Mouse (Mus musculus) forebrain, embryonic 11.5 days (tissue): ENCODE data around the gene Dars. TPM values are rescaled to one million over a fixed set of nuclear protein-coding genes. Genes with fewer than 3 reads are reported as not detected.
"Not testable (repeated sequence)": the region's sequence is repeated elsewhere in the genome, so short reads cannot be mapped to it uniquely, and the experiment has no call there.

Source experiments
- ATAC-seq: fragments of 200-750 bp; cut with Nextera tagmentation; replicated peaks from 2 replicates; pipeline ENCODE4 v1.8.0; 2017; ENCODE audit warnings: moderate TSS enrichment; ENCODE audit not compliant: low FRiP score
- DNase-seq: peaks from one replicate; pipeline ENCODE4 v3.0.0-alpha.2; 2017; ENCODE audit warnings: low spot score
- H3K27ac ChIP-seq: fragments of 300-500 bp; sonication (generic); 2 replicates; pipeline ENCODE4 v1.5.1; 2014; ENCODE audit warnings: low read depth, low read length
- H3K27me3 ChIP-seq: fragments of 300-500 bp; sonication (generic); 2 replicates; pipeline ENCODE4 v1.6.1; 2014; ENCODE audit warnings: mild to moderate bottlenecking, low read length, mixed read lengths; ENCODE audit not compliant: control insufficient read depth, insufficient read depth
- H3K36me3 ChIP-seq: fragments of 300-500 bp; sonication (generic); 2 replicates; pipeline ENCODE4 v1.6.1; 2014; ENCODE audit warnings: mild to moderate bottlenecking, low read length, moderate library complexity, mixed read lengths; ENCODE audit not compliant: control insufficient read depth, insufficient read depth
- H3K4me1 ChIP-seq: fragments of 300-500 bp; sonication (generic); replicated peaks from 2 replicates; pipeline ENCODE4 v1.6.1; 2014; ENCODE audit warnings: low read length, mixed read lengths; ENCODE audit not compliant: control insufficient read depth, insufficient read depth
- H3K4me2 ChIP-seq: fragments of 300-500 bp; sonication (generic); 2 replicates; pipeline ENCODE4 v1.6.1; 2014; ENCODE audit warnings: low read depth, mild to moderate bottlenecking, low read length, moderate library complexity, mixed read lengths; ENCODE audit not compliant: severe bottlenecking
- H3K4me3 ChIP-seq: fragments of 300-500 bp; sonication (generic); 2 replicates; pipeline ENCODE4 v1.5.1; 2014; ENCODE audit warnings: low read depth, low read length
- H3K9ac ChIP-seq: fragments of 300-500 bp; sonication (generic); 2 replicates; pipeline ENCODE4 v1.6.1; 2014; ENCODE audit warnings: low read length
- H3K9me3 ChIP-seq: fragments of 300-500 bp; sonication (generic); 2 replicates; pipeline ENCODE4 v1.6.1; 2016; ENCODE audit warnings: low read length, mixed read lengths; ENCODE audit not compliant: control insufficient read depth
- WGBS: fragments of 180-500 bp; shearing (Covaris S2); extraction: QIAGEN DNeasy Blood & Tissue Kit; methylation state at CpG from one replicate; pipeline ENCODE4 v1.1.7; 2014; 5-methylcytosine and 5-hydroxymethylcytosine counted together
- polyA plus RNA-seq: library from polyadenylated mRNA; unstranded; fragments of >200 nt; fragmentation: Nextera tagmentation; extraction: Ambion mirVana; gene quantifications from 2 replicates; pipeline ENCODE4 v1.2.1, GENCODE M21; 2014

Gene Dars
- polyA plus RNA-seq, 1 experiment from 2014 or later: 130 TPM

DNA sequence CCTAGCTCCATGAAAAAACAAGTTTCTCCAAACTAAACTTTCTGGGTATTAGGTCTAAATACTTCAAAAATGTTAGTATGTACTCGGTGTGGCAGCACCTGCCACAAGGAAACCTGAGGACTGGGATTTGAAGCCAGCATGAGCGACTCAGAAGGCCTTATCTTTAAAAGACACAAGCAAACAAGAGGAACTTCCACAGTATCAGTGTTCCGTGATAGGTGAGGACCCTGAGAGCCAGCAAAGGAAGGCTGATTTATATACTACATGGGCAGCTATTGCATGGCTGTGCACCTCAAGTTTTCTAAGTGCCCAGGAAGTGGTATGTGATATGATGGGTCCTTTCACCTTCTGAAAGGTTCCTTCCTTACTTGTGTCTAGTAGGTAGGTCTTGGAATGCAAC lies 64.1 kb downstream of the Dars start:
- H3K27ac ChIP-seq: no peak overlapping the region
- WGBS: 90% methylated on average over 3 of the region's 3 CpGs
- H3K27me3 ChIP-seq: no peaks in the 10 kb centered on the region
- no peaks in the 10 kb centered on the region for H3K4me1 ChIP-seq
- ATAC-seq (no peak), DNase-seq (no peak)
- peaks cover 15% of the 10 kb centered on the region for H3K36me3 ChIP-seq
- no peak overlapping the region for H3K9ac ChIP-seq
- H3K4me2 ChIP-seq: no peak overlapping the region
- no peaks in the 10 kb centered on the region for H3K9me3 ChIP-seq
- H3K4me3 ChIP-seq: no peak overlapping the region

DNA sequence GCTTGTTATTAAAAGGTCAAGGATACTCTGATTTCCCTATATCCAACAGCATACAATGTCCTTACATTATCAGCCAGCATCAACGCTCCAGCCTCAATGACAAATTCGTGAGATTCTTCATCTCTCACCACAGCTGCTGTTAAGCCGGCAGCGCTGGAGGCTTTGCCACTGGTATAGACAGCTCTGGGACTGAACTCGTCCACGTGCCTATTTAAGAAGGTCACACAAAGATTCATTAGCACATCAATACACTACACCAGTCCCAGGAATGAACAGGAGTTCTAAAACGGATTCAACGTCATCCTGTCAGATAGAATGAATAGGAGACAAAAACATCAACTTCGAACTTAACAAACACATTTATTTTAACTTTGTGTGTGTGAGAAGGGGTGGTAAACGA lies 72.9 kb downstream of the Dars start:
- DNase-seq (no peak), ATAC-seq (peak; percentile 85)
- 44% methylated on average over 10 of the region's 10 CpGs for WGBS
- no peaks in the 10 kb centered on the region for H3K4me1 ChIP-seq
- H3K4me2 ChIP-seq: no peak overlapping the region
- peaks cover 19% of the 10 kb centered on the region; the same call in 1 of the 2 replicates for H3K36me3 ChIP-seq
- H3K9ac ChIP-seq: no peak overlapping the region
- H3K9me3 ChIP-seq: no peaks in the 10 kb centered on the region
- H3K4me3 ChIP-seq: no peak overlapping the region
- H3K27ac ChIP-seq: no peak overlapping the region
- no peaks in the 10 kb centered on the region for H3K27me3 ChIP-seq

- Histone ChIP-seq H3K9me3 (no peaks in the 10 kb centered on the region), H3K27ac (no peak overlapping the region), H3K4me3 (no peak overlapping the region), H3K4me2 (no peak overlapping the region), H3K36me3 (peaks cover 5% of the 10 kb centered on the region; the same call in 1 of the 2 replicates), H3K4me1 (no peaks in the 10 kb centered on the region), H3K9ac (no peak overlapping the region), H3K27me3 (no peaks in the 10 kb centered on the region)
- WGBS: 92% methylated on average over 13 of the region's 13 CpGs
- no peak for DNase-seq
- ATAC-seq: no peak
Measured at GRCm38 (mm10) chr1:128337708-128338320, 79.4 kb downstream of the Dars start.

- Histone ChIP-seq H3K9me3 (no peaks in the 10 kb centered on the region), H3K4me1 (no peaks in the 10 kb centered on the region), H3K36me3 (peaks cover 3% of the 10 kb centered on the region; the same call in 1 of the 2 replicates), H3K9ac (no peak overlapping the region), H3K4me2 (no peak overlapping the region), H3K27ac (no peak overlapping the region), H3K4me3 (no peak overlapping the region), H3K27me3 (no peaks in the 10 kb centered on the region)
- DNase-seq (no peak), ATAC-seq (no peak)
- 95% methylated on average over 1 of the region's 1 CpGs for WGBS
Measured at GRCm38 (mm10) chr1:128330313-128330712, 86.9 kb downstream of the Dars start.

- H3K9ac ChIP-seq: no peak within 1 kb of the TSS
- no peak within 1 kb of the TSS for H3K4me2 ChIP-seq
- no peak within 1 kb of the TSS for H3K4me3 ChIP-seq
- H3K9me3 ChIP-seq: no peaks in the 10 kb centered on the region
- H3K27ac ChIP-seq: no peak within 1 kb of the TSS
- H3K4me1 ChIP-seq: no peaks in the 10 kb centered on the region
- DNase-seq (no peak), ATAC-seq (no peak)
- H3K36me3 ChIP-seq: peaks cover 3% of the 10 kb centered on the region; the same call in 1 of the 2 replicates
- H3K27me3 ChIP-seq: no peaks in the 10 kb centered on the region
- 84% methylated on average over 3 of the region's 3 CpGs for WGBS
Measured at GRCm38 (mm10) chr1:128328218-128328617, 89.0 kb downstream of the Dars start, which contains the start of gene Lct. Lct (minus strand) TSS chr1:128328318.

GRCm38 (mm10) chr1:128327165-128327564 lies 90.0 kb downstream of the Dars start:
- Histone ChIP-seq H3K27ac (no peak overlapping the region), H3K36me3 (peaks cover 3% of the 10 kb centered on the region; the same call in 1 of the 2 replicates), H3K27me3 (no peaks in the 10 kb centered on the region), H3K9ac (no peak overlapping the region), H3K4me3 (no peak overlapping the region), H3K4me1 (no peaks in the 10 kb centered on the region), H3K9me3 (no peaks in the 10 kb centered on the region), H3K4me2 (no peak overlapping the region)
- ATAC-seq: no peak
- DNase-seq: no peak
- WGBS: 90% methylated on average over 1 of the region's 1 CpGs

DNA sequence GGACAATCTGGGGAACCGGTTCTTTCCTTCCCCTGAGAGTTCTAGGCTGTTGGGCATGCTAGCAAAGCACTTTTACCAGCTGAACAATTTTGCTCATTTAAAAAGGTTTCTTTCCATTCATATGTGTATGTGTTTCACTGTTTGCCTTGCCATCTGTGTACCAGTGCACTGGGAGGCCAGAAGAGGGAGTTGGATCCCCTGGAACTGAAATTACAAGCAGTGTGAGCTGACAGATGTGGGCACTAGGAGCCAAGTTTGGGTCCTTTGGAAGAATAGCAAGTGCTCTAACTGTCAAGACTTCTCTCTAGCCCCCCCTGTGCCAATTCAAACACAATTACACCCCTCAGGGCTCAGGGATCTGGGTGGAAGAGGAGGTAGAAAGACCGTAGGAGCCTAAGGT lies 92.4 kb downstream of the Dars start:
- Histone ChIP-seq H3K36me3 (no peaks in the 10 kb centered on the region), H3K4me2 (no peak overlapping the region)

GRCm38 (mm10) chr1:128323026-128323643 lies 94.0 kb downstream of the Dars start:
- 85% methylated on average over 8 of the region's 8 CpGs for WGBS
- Histone ChIP-seq H3K27ac (no peak overlapping the region), H3K9ac (no peak overlapping the region), H3K36me3 (no peaks in the 10 kb centered on the region), H3K27me3 (no peaks in the 10 kb centered on the region), H3K4me2 (no peak overlapping the region), H3K4me3 (no peak overlapping the region), H3K9me3 (no peaks in the 10 kb centered on the region), H3K4me1 (no peaks in the 10 kb centered on the region)
- no peak for ATAC-seq
- DNase-seq: no peak

More for the DNA sequence above, 92.4 kb downstream of the Dars start:
- DNase-seq (no peak), ATAC-seq (no peak)
- Histone ChIP-seq H3K4me1 (no peaks in the 10 kb centered on the region), H3K4me3 (no peak overlapping the region), H3K27ac (no peak overlapping the region), H3K9me3 (no peaks in the 10 kb centered on the region), H3K27me3 (no peaks in the 10 kb centered on the region), H3K9ac (no peak overlapping the region)
- WGBS: 89% methylated on average over 2 of the region's 2 CpGs

GRCm38 (mm10) chr1:128319266-128319665 lies 97.9 kb downstream of the Dars start:
- not testable (repeated sequence) for H3K4me3 ChIP-seq, H3K4me2 ChIP-seq, H3K4me1 ChIP-seq, H3K27ac ChIP-seq, H3K9me3 ChIP-seq, H3K36me3 ChIP-seq, ATAC-seq, H3K27me3 ChIP-seq, H3K9ac ChIP-seq
- DNase-seq: peak; percentile 34
- WGBS: 90% methylated on average over 6 of the region's 6 CpGs
